Mouse (Mus musculus) retina, postnatal 1 day (tissue): Measurements from ENCODE around the gene Rpl10a.
A peak's percentile ranks its signal among the peaks of the same experiment; 100 is the strongest.
"Not testable (repeated sequence)": the region's sequence is repeated elsewhere in the genome, so short reads cannot be mapped to it uniquely, and the experiment has no call there.

ENCODE experiments used
- DNase-seq: peaks from one replicate; pipeline ENCODE4 v3.0.0-alpha.2; 2012

Rpl10a gene

GRCm38 (mm10) chr17:28332113-28332914 is 4.0 kb downstream of the Rpl10a start:
- no peak for DNase-seq

GRCm38 (mm10) chr17:28332915-28333546 is 4.8 kb downstream of the Rpl10a start:
- peak; percentile 81 for DNase-seq

GRCm38 (mm10) chr17:28335267-28335666 is 7.0 kb downstream of the Rpl10a start:
- DNase-seq, result no peak

GRCm38 (mm10) chr17:28337547-28337946 is 9.3 kb downstream of the Rpl10a start:
- no peak for DNase-seq

- no peak for DNase-seq
Measured at GRCm38 (mm10) chr17:28340578-28340977, 12.3 kb downstream of the Rpl10a start.

GRCm38 (mm10) chr17:28341091-28341490 is 12.8 kb downstream of the Rpl10a start:
- peak; percentile 93 for DNase-seq

- no peak for DNase-seq
Measured at GRCm38 (mm10) chr17:28344050-28344607, 15.9 kb downstream of the Rpl10a start.

GRCm38 (mm10) chr17:28344670-28345069 is 16.4 kb downstream of the Rpl10a start:
- DNase-seq, result no peak

GRCm38 (mm10) chr17:28345271-28345721 is 17.0 kb downstream of the Rpl10a start:
- no peak for DNase-seq

- DNase-seq, result no peak
Measured at GRCm38 (mm10) chr17:28345882-28346281, 17.6 kb downstream of the Rpl10a start.

- DNase-seq, result no peak
Measured at GRCm38 (mm10) chr17:28347327-28347726, 19.1 kb downstream of the Rpl10a start.

GRCm38 (mm10) chr17:28348211-28348610 is 19.9 kb downstream of the Rpl10a start:
- DNase-seq, result no peak

- DNase-seq, result peak; percentile 32
Measured at GRCm38 (mm10) chr17:28349264-28349880, 21.1 kb downstream of the Rpl10a start.

- no peak for DNase-seq
Measured at GRCm38 (mm10) chr17:28349901-28350465, 21.7 kb downstream of the Rpl10a start.

- DNase-seq, result peak; percentile 85
Measured at GRCm38 (mm10) chr17:28350466-28351352, 22.4 kb downstream of the Rpl10a start, which contains the start of gene Tead3. Gene Tead3, minus strand, starts transcription at chr17:28350817.

- peak; percentile 58 for DNase-seq
Measured at GRCm38 (mm10) chr17:28351353-28351890, 23.2 kb downstream of the Rpl10a start.

GRCm38 (mm10) chr17:28352018-28352417 is 23.7 kb downstream of the Rpl10a start:
- DNase-seq, result no peak

GRCm38 (mm10) chr17:28355871-28356270 is 27.6 kb downstream of the Rpl10a start:
- DNase-seq, result no peak

GRCm38 (mm10) chr17:28358576-28359261 is 30.4 kb downstream of the Rpl10a start:
- DNase-seq, result not testable (repeated sequence)

- no peak for DNase-seq
Measured at GRCm38 (mm10) chr17:28360531-28361277, 32.4 kb downstream of the Rpl10a start.
